Mouse (Mus musculus) frontal cortex, postnatal 14 days (tissue): ENCODE results near the gene Pdia5.

Experiments used
- DNase-seq, 2 experiments: peaks; one replicate each; pipeline ENCODE4 v3.0.0; 2022; ENCODE audit warnings: low spot score in 2 of 2

The Pdia5 gene

GRCm38 (mm10) chr16:35490231-35491070 lies at the start of gene Pdia5:
Gene Pdia5 (minus strand): TSS chr16:35490873.
- peak; percentile 71 to 83 for DNase-seq

- no peak for DNase-seq
Measured at GRCm38 (mm10) chr16:35539041-35539440, 48.4 kb upstream of the Pdia5 start.

- DNase-seq, result no peak
Measured at GRCm38 (mm10) chr16:35537651-35538050, 47.0 kb upstream of the Pdia5 start.

- DNase-seq, result no peak
Measured at GRCm38 (mm10) chr16:35534630-35535029, 44.0 kb upstream of the Pdia5 start.

- DNase-seq, result no peak
Measured at GRCm38 (mm10) chr16:35524200-35524599, 33.5 kb upstream of the Pdia5 start.

GRCm38 (mm10) chr16:35519245-35519644 lies 28.6 kb upstream of the Pdia5 start:
- DNase-seq, result no peak

GRCm38 (mm10) chr16:35517976-35518951 lies 27.6 kb upstream of the Pdia5 start:
- no peak for DNase-seq

GRCm38 (mm10) chr16:35515977-35516612 lies 25.4 kb upstream of the Pdia5 start:
- DNase-seq, result no peak

- no peak for DNase-seq
Measured at GRCm38 (mm10) chr16:35509331-35510070, 18.8 kb upstream of the Pdia5 start.

- no peak for DNase-seq
Measured at GRCm38 (mm10) chr16:35508581-35508980, 17.9 kb upstream of the Pdia5 start.

- DNase-seq, result no peak
Measured at GRCm38 (mm10) chr16:35505786-35506185, 15.1 kb upstream of the Pdia5 start.

- no peak for DNase-seq
Measured at GRCm38 (mm10) chr16:35504266-35504665, 13.6 kb upstream of the Pdia5 start.

- no peak for DNase-seq
Measured at GRCm38 (mm10) chr16:35502456-35502855, 11.8 kb upstream of the Pdia5 start.

- DNase-seq, result no peak
Measured at GRCm38 (mm10) chr16:35501106-35501760, 10.6 kb upstream of the Pdia5 start.

GRCm38 (mm10) chr16:35500342-35500741 lies 9.7 kb upstream of the Pdia5 start:
- DNase-seq, result no peak

GRCm38 (mm10) chr16:35489793-35490192 lies 880 bp downstream of the Pdia5 start:
- DNase-seq, result no peak

- DNase-seq, result no peak
Measured at GRCm38 (mm10) chr16:35489066-35489718, 1.5 kb downstream of the Pdia5 start.

- no peak for DNase-seq
Measured at GRCm38 (mm10) chr16:35487776-35488175, 2.9 kb downstream of the Pdia5 start.

GRCm38 (mm10) chr16:35487056-35487455 lies 3.6 kb downstream of the Pdia5 start:
- no peak for DNase-seq

- DNase-seq, result no peak
Measured at GRCm38 (mm10) chr16:35485711-35486110, 5.0 kb downstream of the Pdia5 start.
